In the genomic region with DNA sequence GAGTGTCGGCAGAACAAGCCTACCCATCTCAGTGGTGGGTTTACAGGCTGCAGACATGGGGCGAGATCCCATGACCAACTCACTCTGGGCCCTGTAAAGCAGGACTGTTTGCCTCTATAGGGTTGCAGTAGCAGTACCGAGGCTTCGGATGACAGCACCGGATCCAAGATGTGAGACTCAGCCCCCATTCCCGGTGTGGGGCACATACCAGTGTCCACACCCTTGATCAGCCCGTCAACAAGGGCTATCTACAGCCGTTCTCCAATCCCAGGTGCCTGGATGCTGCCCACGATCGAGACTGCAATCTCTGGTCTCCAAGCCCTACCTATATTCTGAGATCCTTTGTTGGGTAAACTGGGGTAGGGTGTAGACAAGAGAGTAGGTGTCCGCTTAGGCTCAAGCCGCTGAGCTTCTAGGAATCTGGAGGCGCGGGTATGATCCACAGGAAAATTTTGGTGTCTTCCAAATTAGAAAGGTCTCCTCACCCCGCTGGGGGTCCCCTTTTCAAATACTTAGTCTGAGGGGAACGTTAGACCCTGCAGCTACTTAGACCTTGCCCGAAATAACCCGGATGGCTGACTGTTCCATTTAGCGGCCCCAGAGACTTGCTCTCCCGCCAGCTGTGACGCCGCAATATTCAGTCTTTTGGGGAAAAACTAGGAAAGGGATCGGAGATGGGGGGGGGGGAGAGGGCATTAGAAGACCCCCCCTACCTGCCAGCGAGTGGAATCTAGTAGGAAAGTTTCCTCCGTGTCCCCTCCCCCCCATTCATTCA, we compare ENCODE assay signal across 8 mouse cellular contexts. TPM values are rescaled to one million over a fixed set of nuclear protein-coding genes. Genes with fewer than 3 reads are reported as not detected.
DNase-seq lines count a peak whose midpoint lies in the region; ATAC-seq and TF ChIP-seq lines count a peak whose summit lies in the region.

No protein-coding gene starts in this region.

- peaks cover 53% of the 10 kb centered on the region for H3K27me3 ChIP-seq in lung, embryonic 14.5 days (ENCODE audit: insufficient read depth, low read length)
- peaks cover 28% of the 10 kb centered on the region for H3K27me3 ChIP-seq in embryonic facial prominence, embryonic 11.5 days (ENCODE audit: control insufficient read depth, insufficient read depth, low read length)
- peaks cover 48% of the 10 kb centered on the region for H3K27me3 ChIP-seq in intestine, postnatal 0 days (replicated peaks; ENCODE audit: control insufficient read depth, insufficient read depth, low read length)
- H3K27me3 ChIP-seq in neural tube, embryonic 14.5 days (ENCODE audit: control insufficient read depth, insufficient read depth, low read length), result no peaks in the 10 kb centered on the region

- no peak overlapping the region for H3K27ac ChIP-seq in lung, embryonic 14.5 days (ENCODE audit: low read depth)
- H3K27ac ChIP-seq in embryonic facial prominence, embryonic 11.5 days (replicated peaks; ENCODE audit: low read depth, low read length), result peak overlapping the region; percentile 59
- H3K27ac ChIP-seq in intestine, postnatal 0 days (ENCODE audit: low read depth, low read length), result no peak overlapping the region
- H3K27ac ChIP-seq in neural tube, embryonic 14.5 days (ENCODE audit: low read depth, low read length), result peak overlapping the region; percentile 85

- 6% methylated on average over 25 of the region's 25 CpGs for WGBS in lung, embryonic 14.5 days
- 6% methylated on average over 25 of the region's 25 CpGs for WGBS in embryonic facial prominence, embryonic 11.5 days
- WGBS in intestine, postnatal 0 days, result 9% methylated on average over 25 of the region's 25 CpGs
- WGBS in neural tube, embryonic 14.5 days, result 4% methylated on average over 25 of the region's 25 CpGs

- peak overlapping the region; percentile 55 for H3K4me3 ChIP-seq in lung, embryonic 14.5 days (ENCODE audit: low read depth, low read length)
- peak overlapping the region; percentile 70 for H3K4me3 ChIP-seq in embryonic facial prominence, embryonic 11.5 days (ENCODE audit: low read depth, low read length)
- peak overlapping the region; percentile 65 for H3K4me3 ChIP-seq in intestine, postnatal 0 days (ENCODE audit: low read depth, low read length)
- H3K4me3 ChIP-seq in neural tube, embryonic 14.5 days (ENCODE audit: low read depth, low read length), result peak overlapping the region; percentile 79

- peak overlapping the region; percentile 76 for H3K4me2 ChIP-seq in lung, embryonic 14.5 days
- peak overlapping the region; percentile 95 for H3K4me2 ChIP-seq in embryonic facial prominence, embryonic 11.5 days (ENCODE audit: low read depth, low read length)
- H3K4me2 ChIP-seq in intestine, postnatal 0 days (replicated peaks; ENCODE audit: low read depth), result peak overlapping the region; percentile 92
- peak overlapping the region; percentile 87 for H3K4me2 ChIP-seq in neural tube, embryonic 14.5 days (ENCODE audit: low read depth, low read length)

- ATAC-seq in lung, embryonic 14.5 days (ENCODE audit: insufficient read depth), result peak; percentile 12; the same call in 1 of the 2 replicates
- ATAC-seq in embryonic facial prominence, embryonic 11.5 days (replicated peaks; ENCODE audit: insufficient number of reproducible peaks, low FRiP score, low TSS enrichment, low read depth), result no peak
- ATAC-seq in intestine, postnatal 0 days, result no peak
- ATAC-seq in neural tube, embryonic 14.5 days (ENCODE audit: low read depth), result peak; percentile 3; the same call in 1 of the 2 replicates
- ATAC-seq in megakaryocyte-erythroid progenitor cell, adult 5-6 weeks (replicated peaks; ENCODE audit: low FRiP score, low TSS enrichment, poor library complexity, severe bottlenecking), result no peak

- H3K4me1 ChIP-seq in lung, embryonic 14.5 days (ENCODE audit: insufficient read depth), result peaks cover 7% of the 10 kb centered on the region
- no peaks in the 10 kb centered on the region; the same call in none of the 2 replicates for H3K4me1 ChIP-seq in embryonic facial prominence, embryonic 11.5 days (ENCODE audit: control insufficient read depth, insufficient read depth, low read length)
- H3K4me1 ChIP-seq in intestine, postnatal 0 days (replicated peaks; ENCODE audit: control insufficient read depth, insufficient read depth, low read length), result peaks cover 3% of the 10 kb centered on the region; the same call in 1 of the 2 replicates
- H3K4me1 ChIP-seq in neural tube, embryonic 14.5 days (ENCODE audit: control insufficient read depth, insufficient read depth, low read length), result peaks cover 27% of the 10 kb centered on the region

- peak overlapping the region; percentile 62 for H3K9ac ChIP-seq in lung, embryonic 14.5 days
- peak overlapping the region; percentile 79 for H3K9ac ChIP-seq in embryonic facial prominence, embryonic 11.5 days (replicated peaks; ENCODE audit: low read length)
- peak overlapping the region; percentile 46 for H3K9ac ChIP-seq in intestine, postnatal 0 days (ENCODE audit: low read depth, low read length)
- peak overlapping the region; percentile 86 for H3K9ac ChIP-seq in neural tube, embryonic 14.5 days (replicated peaks; ENCODE audit: low read depth, low read length)

- TF ChIP-seq CTCF in lung, embryonic 14.5 days (IDR thresholded peaks at IDR 0.05; ENCODE audit: low read depth), result no peak
- no peak for TF ChIP-seq CTCF in intestine, postnatal 0 days (IDR thresholded peaks at IDR 0.05; ENCODE audit: low read depth)

- no peaks in the 10 kb centered on the region for H3K9me3 ChIP-seq in lung, embryonic 14.5 days (ENCODE audit: low read depth, low read length)
- no peaks in the 10 kb centered on the region for H3K9me3 ChIP-seq in embryonic facial prominence, embryonic 11.5 days (replicated peaks; ENCODE audit: control insufficient read depth, low read length)
- H3K9me3 ChIP-seq in intestine, postnatal 0 days (ENCODE audit: control insufficient read depth), result no peaks in the 10 kb centered on the region
- H3K9me3 ChIP-seq in neural tube, embryonic 14.5 days (ENCODE audit: control insufficient read depth, low read length), result no peaks in the 10 kb centered on the region

- peak; percentile 44 for DNase-seq in lung, embryonic 14.5 days
- no peak for DNase-seq in lung, postnatal 36 days
- DNase-seq in embryonic facial prominence, embryonic 11.5 days (ENCODE audit: low spot score), result peak; percentile 45
- DNase-seq in spleen, postnatal 4 days (ENCODE audit: low spot score in 2 of 2), result no peak
- no peak for DNase-seq in ovary, adult 18-20 months (ENCODE audit: low spot score)

- 0 out of 2 replicates have a peak, but pooled peaks cover 3% of the 10 kb centered on the region for H3K36me3 ChIP-seq in lung, embryonic 14.5 days (ENCODE audit: insufficient read depth)
- no peaks in the 10 kb centered on the region for H3K36me3 ChIP-seq in embryonic facial prominence, embryonic 11.5 days (replicated peaks; ENCODE audit: control insufficient read depth, insufficient read depth, low read depth, low read length)
- H3K36me3 ChIP-seq in intestine, postnatal 0 days (ENCODE audit: control insufficient read depth, insufficient read depth), result no peaks in the 10 kb centered on the region
- H3K36me3 ChIP-seq in neural tube, embryonic 14.5 days (ENCODE audit: control insufficient read depth, insufficient read depth, low read length), result peaks cover 12% of the 10 kb centered on the region; the same call in 1 of the 2 replicates

RNA-seq across cellular contexts. Expression of a gene that starts 0.7 kb away (rescaled TPM):
- polyA plus RNA-seq in lung, embryonic 14.5 days (2014; fragmentation: Nextera tagmentation; extraction: Ambion mirVana), result 11.3 and 13.3 TPM in 2 replicates
- 12.7 and 13.5 TPM in 2 replicates for polyA plus RNA-seq in embryonic facial prominence, embryonic 11.5 days (2014; fragmentation: Nextera tagmentation; extraction: Ambion mirVana)
- 1.6 and 1.9 TPM in 2 replicates for polyA plus RNA-seq in intestine, postnatal 0 days (2015; fragmentation: Nextera tagmentation; extraction: Ambion mirVana)
- polyA plus RNA-seq in neural tube, embryonic 14.5 days (2014; fragmentation: Nextera tagmentation; extraction: Ambion mirVana), result 24.9 and 32.9 TPM in 2 replicates
- total RNA-seq in megakaryocyte-erythroid progenitor cell, adult 5-6 weeks (2014; fragmentation: Nextera tagmentation), result 0.11 TPM in 1 of 2 replicates, not detected in the other
- total RNA-seq in megakaryocyte-erythroid progenitor cell, adult 5-6 weeks (2017), result 0.27 and 3.5 TPM in 2 replicates

RNA-seq across cellular contexts. Expression of a gene that starts 8.2 kb away (rescaled TPM):
- 11.4 and 11.9 TPM in 2 replicates for polyA plus RNA-seq in lung, embryonic 14.5 days (2014; fragmentation: Nextera tagmentation; extraction: Ambion mirVana)
- polyA plus RNA-seq in embryonic facial prominence, embryonic 11.5 days (2014; fragmentation: Nextera tagmentation; extraction: Ambion mirVana), result 10.1 and 11.9 TPM in 2 replicates
- polyA plus RNA-seq in intestine, postnatal 0 days (2015; fragmentation: Nextera tagmentation; extraction: Ambion mirVana), result 2.3 and 2.7 TPM in 2 replicates
- polyA plus RNA-seq in neural tube, embryonic 14.5 days (2014; fragmentation: Nextera tagmentation; extraction: Ambion mirVana), result 2.9 and 5.2 TPM in 2 replicates
- not detected in 2 replicates for total RNA-seq in megakaryocyte-erythroid progenitor cell, adult 5-6 weeks (2014; fragmentation: Nextera tagmentation)
- 2.1 TPM in 1 of 2 replicates, not detected in the other for total RNA-seq in megakaryocyte-erythroid progenitor cell, adult 5-6 weeks (2017)

RNA-seq across cellular contexts. Expression of a gene that starts 20.2 kb away (rescaled TPM):
- 18.8 and 19.7 TPM in 2 replicates for polyA plus RNA-seq in lung, embryonic 14.5 days (2014; fragmentation: Nextera tagmentation; extraction: Ambion mirVana)
- 10.3 and 11.3 TPM in 2 replicates for polyA plus RNA-seq in embryonic facial prominence, embryonic 11.5 days (2014; fragmentation: Nextera tagmentation; extraction: Ambion mirVana)
- 7.6 and 8.6 TPM in 2 replicates for polyA plus RNA-seq in intestine, postnatal 0 days (2015; fragmentation: Nextera tagmentation; extraction: Ambion mirVana)
- polyA plus RNA-seq in neural tube, embryonic 14.5 days (2014; fragmentation: Nextera tagmentation; extraction: Ambion mirVana), result 22.1 and 24.9 TPM in 2 replicates
- 25.6 and 32.8 TPM in 2 replicates for total RNA-seq in megakaryocyte-erythroid progenitor cell, adult 5-6 weeks (2014; fragmentation: Nextera tagmentation)
- total RNA-seq in megakaryocyte-erythroid progenitor cell, adult 5-6 weeks (2017), result 15.6 and 20.1 TPM in 2 replicates

RNA-seq across cellular contexts. Expression of a gene that starts 25.8 kb away (rescaled TPM):
- polyA plus RNA-seq in lung, embryonic 14.5 days (2014; fragmentation: Nextera tagmentation; extraction: Ambion mirVana), result 18.4 and 19.8 TPM in 2 replicates
- polyA plus RNA-seq in embryonic facial prominence, embryonic 11.5 days (2014; fragmentation: Nextera tagmentation; extraction: Ambion mirVana), result 15.6 and 17.0 TPM in 2 replicates
- polyA plus RNA-seq in intestine, postnatal 0 days (2015; fragmentation: Nextera tagmentation; extraction: Ambion mirVana), result 3.6 and 4.2 TPM in 2 replicates
- polyA plus RNA-seq in neural tube, embryonic 14.5 days (2014; fragmentation: Nextera tagmentation; extraction: Ambion mirVana), result 18.3 and 21.4 TPM in 2 replicates
- 34.1 and 39.1 TPM in 2 replicates for total RNA-seq in megakaryocyte-erythroid progenitor cell, adult 5-6 weeks (2014; fragmentation: Nextera tagmentation)
- total RNA-seq in megakaryocyte-erythroid progenitor cell, adult 5-6 weeks (2017), result 14.7 and 22.4 TPM in 2 replicates

RNA-seq across cellular contexts. Expression of a gene that starts 31.9 kb away (rescaled TPM):
- polyA plus RNA-seq in lung, embryonic 14.5 days (2014; fragmentation: Nextera tagmentation; extraction: Ambion mirVana), result 149 and 156 TPM in 2 replicates
- 113 and 122 TPM in 2 replicates for polyA plus RNA-seq in embryonic facial prominence, embryonic 11.5 days (2014; fragmentation: Nextera tagmentation; extraction: Ambion mirVana)
- polyA plus RNA-seq in intestine, postnatal 0 days (2015; fragmentation: Nextera tagmentation; extraction: Ambion mirVana), result 71.5 and 74.0 TPM in 2 replicates
- 66.4 and 100 TPM in 2 replicates for polyA plus RNA-seq in neural tube, embryonic 14.5 days (2014; fragmentation: Nextera tagmentation; extraction: Ambion mirVana)
- total RNA-seq in megakaryocyte-erythroid progenitor cell, adult 5-6 weeks (2014; fragmentation: Nextera tagmentation), result 2.3 and 3.6 TPM in 2 replicates
- total RNA-seq in megakaryocyte-erythroid progenitor cell, adult 5-6 weeks (2017), result 0.34 and 1.7 TPM in 2 replicates

Comparison
In these comparisons a context has a peak if more than half of its experiments do, and no peak if none do; other contexts are left out.
1. DNase-seq: peak in lung, embryonic 14.5 days (single experiment) and embryonic facial prominence, embryonic 11.5 days (single experiment); none in lung, postnatal 36 days (single experiment), spleen, postnatal 4 days (0 of 2) and ovary, adult 18-20 months (single experiment).
2. ATAC-seq: peak in lung, embryonic 14.5 days (single experiment) and neural tube, embryonic 14.5 days (single experiment); none in embryonic facial prominence, embryonic 11.5 days (single experiment), intestine, postnatal 0 days (single experiment) and megakaryocyte-erythroid progenitor cell, adult 5-6 weeks (single experiment).
3. H3K27ac ChIP-seq: peak in embryonic facial prominence, embryonic 11.5 days (single experiment) and neural tube, embryonic 14.5 days (single experiment); none in lung, embryonic 14.5 days (single experiment) and intestine, postnatal 0 days (single experiment).
4. Peak in every context shown above with its lines, with median percentiles within 50 percentile points of each other: H3K4me2 ChIP-seq, H3K4me3 ChIP-seq and H3K9ac ChIP-seq.